Mouse (Mus musculus) gastrocnemius, postnatal 14 days (tissue): ENCODE results near the gene Gm11565. TPM values are rescaled to one million over a fixed set of nuclear protein-coding genes. Genes with fewer than 3 reads are reported as not detected.
"Not testable (repeated sequence)": the region's sequence is repeated elsewhere in the genome, so short reads cannot be mapped to it uniquely, and the experiment has no call there.

Source experiments
- DNase-seq: peaks from one replicate; pipeline ENCODE4 v3.0.0; 2021; ENCODE audit warnings: mixed read lengths
- intact Hi-C: fragments of 180-260 bp; cut with DNase I; formaldehyde crosslinking; loops from one replicate; pipeline ENCODE4 v1.15.1; 2025; ENCODE audit warnings: low total_unique reads
- long read RNA-seq, 2 experiments: library from polyadenylated mRNA; stranded (forward); transcript quantifications; one replicate each; pipeline ENCODE4 v2.0.0; 2021
- total RNA-seq, 2 experiments: library from RNA; stranded (reverse); gene quantifications; 2 replicates each; pipeline ENCODE4 v1.2.3; 2021

Gm11565 gene
- not detected for total RNA-seq
- long read RNA-seq, experiment 1 = 0 reads
- long read RNA-seq, experiment 2 = 0 reads

GRCm38 (mm10) chr11:99914451-99914850 is at the start of gene Gm11565:
Gene Gm11565, plus strand, starts transcription at chr11:99914751.
- no peak for DNase-seq
- intact Hi-C loops = no loop called here

GRCm38 (mm10) chr11:99873089-99873488 is 41.5 kb upstream of the Gm11565 start, which contains the start of gene Krtap9-1:
Gene Krtap9-1, plus strand, starts transcription at chr11:99873389.
- DNase-seq, intact Hi-C loops: not testable (repeated sequence)

GRCm38 (mm10) chr11:99878887-99879286 is 35.7 kb upstream of the Gm11565 start, which contains the start of gene Gm11567:
Gene Gm11567, plus strand, starts transcription at chr11:99879187.
- intact Hi-C loops, DNase-seq: not testable (repeated sequence)

DNA sequence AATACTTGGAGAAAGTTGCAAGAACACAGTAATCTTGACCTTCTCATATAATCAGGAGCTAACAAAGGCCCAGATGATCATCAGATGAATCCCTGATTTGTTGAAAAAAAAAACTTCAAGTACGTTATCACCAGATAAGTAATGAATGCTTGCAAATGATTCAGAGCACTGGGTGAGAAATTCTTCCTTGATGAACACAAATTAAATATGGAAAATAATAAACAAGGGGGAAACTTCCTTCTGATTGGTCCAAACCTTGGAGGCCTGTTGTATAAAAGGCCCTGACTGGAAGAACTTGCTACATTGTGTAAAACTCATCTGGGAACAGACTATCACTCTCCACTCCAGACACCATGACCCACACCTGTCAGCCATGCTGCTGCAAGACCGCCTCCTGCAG is 6.9 kb upstream of the Gm11565 start, which contains the start of gene Krtap31-1:
TSS of gene Krtap31-1 (plus strand) at position 301 of the 400 bp plus-strand sequence.
- intact Hi-C loops = no loop called here
- DNase-seq = no peak

DNA sequence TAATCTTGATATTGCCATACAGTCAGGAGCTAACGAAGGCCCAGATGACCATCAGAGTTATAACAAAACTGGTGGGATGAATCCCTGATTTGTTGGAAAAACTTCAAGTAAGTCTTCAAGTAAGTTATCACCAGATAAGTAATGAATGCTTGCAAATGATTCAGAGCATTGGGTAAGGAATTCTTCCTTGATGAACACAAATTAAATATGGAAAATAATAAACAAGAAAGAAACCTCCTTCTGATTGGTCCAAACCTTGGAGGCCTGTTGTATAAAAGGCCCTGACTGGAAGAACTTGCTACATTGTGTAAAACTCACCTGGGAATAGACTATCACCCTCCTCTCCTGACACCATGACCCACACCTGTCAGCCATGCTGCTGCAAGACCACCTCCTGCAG is 21.4 kb downstream of the Gm11565 start, which contains the start of gene Krtap31-2:
TSS of gene Krtap31-2 (plus strand) at position 301 of the 400 bp plus-strand sequence.
- intact Hi-C loops = no loop called here
- no peak for DNase-seq

GRCm38 (mm10) chr11:99937751-99938264 is 23.3 kb downstream of the Gm11565 start:
- no peak for DNase-seq
- intact Hi-C loops = no loop called here

DNA sequence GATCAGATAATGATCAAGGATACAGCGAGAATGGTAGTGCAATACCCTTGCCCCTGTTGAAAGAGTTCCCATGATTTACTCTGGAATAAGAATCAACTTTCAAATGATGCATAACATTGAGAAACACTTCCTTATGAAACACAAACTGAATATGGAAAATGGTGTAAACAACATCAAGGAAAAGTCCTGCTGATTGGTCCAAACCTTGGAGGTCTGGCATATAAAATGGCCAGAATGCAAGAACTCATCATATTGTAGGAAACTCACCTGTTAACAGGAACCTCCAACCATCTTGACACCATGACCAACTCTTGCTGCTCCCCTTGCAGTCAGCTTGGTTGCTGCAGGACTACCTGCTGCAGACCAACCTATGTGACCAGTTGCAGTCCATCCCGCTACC is 33.6 kb downstream of the Gm11565 start, which contains the start of gene Krtap9-5:
TSS of gene Krtap9-5 (plus strand) at position 301 of the 400 bp plus-strand sequence.
- DNase-seq = no peak
- intact Hi-C loops = no loop called here

DNA sequence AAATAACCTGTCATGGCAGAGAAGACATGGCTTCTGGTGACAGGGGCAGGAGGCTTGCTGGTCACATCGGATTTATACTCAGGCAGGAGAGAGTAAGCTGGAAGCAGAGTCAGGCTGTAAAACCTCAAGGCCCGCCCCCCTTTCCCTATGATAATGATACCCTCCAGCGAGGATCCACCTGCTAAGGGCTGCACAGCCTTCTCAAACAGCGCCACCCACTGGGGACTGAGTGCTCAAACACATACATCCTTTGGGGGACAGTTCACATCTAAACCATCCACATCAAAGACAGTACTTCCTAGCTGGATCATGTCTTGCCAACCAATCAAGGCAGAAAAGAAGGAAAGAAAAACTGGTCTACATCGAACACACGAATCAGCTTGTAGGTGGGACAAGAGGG is 49.7 kb downstream of the Gm11565 start:
- intact Hi-C loops = no loop called here
- no peak for DNase-seq

Other genes starting within 250 kb of the Gm11565 start
- not detected for gene Krtap4-6, start 248.8 kb upstream of the Gm11565 start, total RNA-seq
- gene Gm14190, start 224.0 kb upstream of the Gm11565 start, total RNA-seq = not detected
- not detected for gene Gm14180, start 180.5 kb upstream of the Gm11565 start, total RNA-seq
- not detected for gene Gm11595, start 141.8 kb upstream of the Gm11565 start, total RNA-seq
- gene Krtap4-8, start 134.0 kb upstream of the Gm11565 start, total RNA-seq = not detected
- not detected for gene Krtap4-9, start 129.6 kb upstream of the Gm11565 start, total RNA-seq
- not detected for gene Gm11596, start 121.3 kb upstream of the Gm11565 start, total RNA-seq
- gene Gm11569, start 115.8 kb upstream of the Gm11565 start, total RNA-seq = not detected
- gene Gm11554, start 110.3 kb upstream of the Gm11565 start, total RNA-seq = not detected
- not detected for gene Krtap4-13, start 104.9 kb upstream of the Gm11565 start, total RNA-seq
- not detected for gene Gm11564, start 99.1 kb upstream of the Gm11565 start, total RNA-seq
- gene 2300003K06Rik, start 76.7 kb upstream of the Gm11565 start, total RNA-seq = not detected
- not detected for gene Krtap4-16, start 63.1 kb upstream of the Gm11565 start, total RNA-seq
- not detected for gene Gm11568, start 56.8 kb upstream of the Gm11565 start, total RNA-seq
- gene Gm11559, start 50.3 kb upstream of the Gm11565 start, total RNA-seq = not detected
- not detected for gene Krtap9-1, start 41.4 kb upstream of the Gm11565 start, total RNA-seq
- not detected for gene Gm11567, start 35.6 kb upstream of the Gm11565 start, total RNA-seq
- not detected for gene Krtap31-1, start 6.8 kb upstream of the Gm11565 start, total RNA-seq
- not detected for gene Krtap31-2, start 21.5 kb downstream of the Gm11565 start, total RNA-seq
- not detected for gene Krtap9-5, start 33.7 kb downstream of the Gm11565 start, total RNA-seq
- gene Krtap29-1, start 64.3 kb downstream of the Gm11565 start, total RNA-seq = not detected
- gene Krtap16-1, start 71.8 kb downstream of the Gm11565 start, total RNA-seq = not detected
- not detected for gene Krtap17-1, start 79.2 kb downstream of the Gm11565 start, total RNA-seq
- under 1 TPM in 1 of 2 experiments, not detected in 1; 0.16 TPM for gene Krt33a, start 101.5 kb downstream of the Gm11565 start, total RNA-seq
- gene Krt33b, start 115.1 kb downstream of the Gm11565 start, total RNA-seq = under 1 TPM in 1 of 2 experiments, not detected in 1; 0.31 TPM
- not detected for gene Krt34, start 126.8 kb downstream of the Gm11565 start, total RNA-seq
- gene Krt31, start 135.8 kb downstream of the Gm11565 start, total RNA-seq = not detected
- not detected for gene Krt32, start 173.5 kb downstream of the Gm11565 start, total RNA-seq
- not detected for gene Krt35, start 181.5 kb downstream of the Gm11565 start, total RNA-seq
- not detected for gene Krt36, start 190.9 kb downstream of the Gm11565 start, total RNA-seq
- gene Krt13, start 206.8 kb downstream of the Gm11565 start, total RNA-seq = not detected
- not detected for gene Krt15, start 221.2 kb downstream of the Gm11565 start, total RNA-seq
- under 1 TPM; 0.38 to 0.51 TPM for gene Krt19, start 233.9 kb downstream of the Gm11565 start, total RNA-seq